Mouse (Mus musculus) left cerebral cortex, adult 11 months (tissue): ENCODE data around the gene Olfr1299.

Experiments used
- DNase-seq: peaks from one replicate; pipeline ENCODE4 v3.0.0; 2022; ENCODE audit warnings: low spot score

Olfr1299 gene

DNA sequence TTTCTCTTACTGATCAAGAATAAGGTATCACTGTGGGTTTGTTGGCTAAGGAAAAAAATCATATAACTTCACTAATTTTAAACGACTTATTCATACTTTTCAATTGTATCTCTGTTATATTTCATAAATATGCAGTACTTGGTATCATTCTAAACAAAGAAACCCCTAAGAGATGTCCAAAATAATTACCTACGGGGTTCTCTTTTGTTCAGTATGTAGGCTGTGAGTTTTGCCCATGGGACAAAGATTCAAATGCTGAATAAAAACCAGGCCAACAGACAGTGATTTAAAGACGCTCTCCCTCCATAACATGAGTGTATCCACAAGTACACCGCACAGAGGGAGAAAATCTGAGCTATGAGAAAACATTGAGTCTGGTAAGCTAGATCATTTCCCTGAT, at the start of gene Olfr1299:
TSS of gene Olfr1299 (plus strand) at position 301 of the 400 bp plus-strand sequence.
- no peak for DNase-seq

DNA sequence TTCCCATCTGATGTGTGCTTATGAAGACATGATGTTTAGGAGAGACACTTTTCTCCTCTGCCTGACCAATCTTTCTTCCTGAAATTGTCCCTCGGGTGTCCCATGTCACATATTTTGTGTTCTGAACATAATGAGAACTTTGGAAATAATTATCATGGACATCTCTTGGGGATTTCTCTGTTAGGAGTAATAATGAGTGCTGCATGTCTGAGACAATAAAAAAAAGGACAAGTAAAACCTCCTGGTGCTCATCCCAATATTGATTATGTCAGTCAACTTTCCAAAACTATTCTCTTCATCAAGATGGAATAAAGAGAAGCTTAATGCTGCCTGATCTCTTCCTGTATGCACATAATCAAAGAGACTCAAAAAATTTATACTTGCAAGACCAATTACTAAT, 34.8 kb upstream of the Olfr1299 start, which contains the start of gene Olfr1297:
TSS of gene Olfr1297 (minus strand) at position 101 of the 400 bp plus-strand sequence.
- no peak for DNase-seq

DNA sequence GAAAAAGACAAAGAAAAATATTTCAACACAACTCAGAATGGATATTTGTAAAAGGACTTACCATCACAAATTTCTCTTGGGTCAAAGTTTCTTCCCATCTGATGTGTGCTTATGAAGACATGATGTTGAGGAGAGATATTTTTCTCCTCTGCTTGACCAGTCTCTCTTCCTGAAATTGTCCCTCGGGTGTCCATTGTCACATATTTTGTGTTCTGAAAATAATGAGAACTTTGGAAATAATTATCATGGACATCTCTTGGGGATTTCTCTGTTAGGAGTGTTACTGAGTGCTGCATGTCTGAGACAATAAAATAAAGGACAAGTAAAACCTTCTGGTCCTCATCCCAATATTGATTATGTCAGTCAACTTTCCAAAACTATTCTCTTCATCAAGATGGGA, 12.1 kb upstream of the Olfr1299 start, which contains the start of gene Olfr1298:
TSS of gene Olfr1298 (minus strand) at position 101 of the 400 bp plus-strand sequence.
- DNase-seq, result no peak
